Mouse (Mus musculus) hindbrain, embryonic 12.5 days (tissue): ENCODE measurements at regions not wholly inside any gene's neighbourhood (a gene's known extent, or its start where the extent isn't known, plus 50 kb on each side); places are given as distances from the start of the nearest gene placed in this dataset.

Experiments
- ATAC-seq: fragments of 200-750 bp; cut with Nextera tagmentation; 2 replicates; pipeline ENCODE4 v1.8.0; 2017; ENCODE audit warnings: moderate TSS enrichment; ENCODE audit not compliant: low FRiP score
- H3K27ac ChIP-seq: fragments of 300-500 bp; sonication (generic); 2 replicates; pipeline ENCODE4 v1.5.1; 2016; ENCODE audit warnings: mild to moderate bottlenecking
- H3K27me3 ChIP-seq: fragments of 300-500 bp; sonication (generic); 2 replicates; pipeline ENCODE4 v1.6.1; 2016; ENCODE audit warnings: mild to moderate bottlenecking
- H3K36me3 ChIP-seq: fragments of 300-500 bp; sonication (generic); 2 replicates; pipeline ENCODE4 v1.6.1; 2016; ENCODE audit warnings: mild to moderate bottlenecking
- H3K4me1 ChIP-seq: fragments of 300-500 bp; sonication (generic); 2 replicates; pipeline ENCODE4 v1.6.1; 2016
- H3K4me2 ChIP-seq: fragments of 300-500 bp; sonication (generic); replicated peaks from 2 replicates; pipeline ENCODE4 v1.6.1; 2016; ENCODE audit warnings: mild to moderate bottlenecking
- H3K4me3 ChIP-seq: fragments of 300-500 bp; sonication (generic); 2 replicates; pipeline ENCODE4 v1.5.1; 2016; ENCODE audit warnings: mild to moderate bottlenecking
- H3K9ac ChIP-seq: fragments of 300-500 bp; sonication (generic); 2 replicates; pipeline ENCODE4 v1.6.1; 2016; ENCODE audit warnings: mild to moderate bottlenecking, moderate library complexity
- H3K9me3 ChIP-seq: fragments of 300-500 bp; sonication (generic); replicated peaks from 2 replicates; pipeline ENCODE4 v1.6.1; 2016; ENCODE audit warnings: mild to moderate bottlenecking
- WGBS: fragments of 180-500 bp; shearing (Covaris S2); methylation state at CpG from one replicate; pipeline ENCODE4 v1.1.7; 2016; 5-methylcytosine and 5-hydroxymethylcytosine counted together

DNA sequence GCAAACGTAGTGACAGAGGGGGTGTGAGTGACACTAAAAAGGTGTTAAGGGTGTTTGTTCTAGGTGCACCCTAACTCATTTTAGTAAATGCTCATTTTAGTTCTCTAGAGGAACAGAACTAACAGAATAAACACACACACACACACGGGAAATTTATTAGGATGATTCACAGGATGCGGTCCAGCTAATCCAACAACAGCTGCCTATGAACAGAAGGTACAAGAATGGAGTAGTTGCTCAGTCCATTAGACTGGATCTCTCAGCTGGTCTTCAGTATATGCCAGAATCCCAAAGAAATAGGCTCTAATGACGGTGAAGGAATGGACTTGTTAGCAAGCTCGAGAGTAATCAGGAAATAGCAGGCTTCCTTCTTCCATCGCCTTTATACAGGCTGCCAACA, 171.1 kb downstream of the Fndc1 start:
- no peak for ATAC-seq
- Histone ChIP-seq H3K4me1 (peaks cover 4% of the 10 kb centered on the region; the same call in 1 of the 2 replicates), H3K9ac (no peak overlapping the region), H3K27ac (no peak overlapping the region), H3K9me3 (no peaks in the 10 kb centered on the region), H3K27me3 (no peaks in the 10 kb centered on the region), H3K4me2 (no peak overlapping the region), H3K4me3 (no peak overlapping the region), H3K36me3 (no peaks in the 10 kb centered on the region)
- WGBS = 92% methylated on average over 6 of the region's 6 CpGs

DNA sequence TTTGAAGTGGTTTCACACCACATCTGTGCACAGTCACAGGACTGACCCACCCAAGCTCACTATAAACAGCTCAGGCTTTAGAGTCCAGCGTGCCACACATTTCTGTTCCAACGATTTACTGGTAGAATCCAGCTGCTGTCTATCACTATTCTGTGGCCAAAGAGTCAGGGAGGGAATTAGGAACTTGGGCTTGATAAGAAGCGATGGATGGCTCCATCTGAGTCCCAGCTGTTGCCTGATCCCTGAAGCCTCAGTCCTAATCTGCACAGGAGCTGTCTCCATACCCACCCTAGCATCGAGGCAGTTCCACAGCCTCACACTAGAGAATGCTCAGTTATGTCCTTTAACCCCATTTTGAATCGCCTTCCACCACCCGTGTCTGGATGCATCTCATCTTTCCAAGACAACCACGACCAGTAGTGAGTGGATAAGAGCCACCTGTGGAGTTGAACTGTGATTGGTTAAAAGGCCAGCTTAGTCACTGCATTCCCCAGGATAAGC, 173.0 kb downstream of the Fndc1 start:
- Histone ChIP-seq H3K9me3 (no peaks in the 10 kb centered on the region), H3K4me3 (no peak overlapping the region), H3K4me1 (peaks cover 4% of the 10 kb centered on the region; the same call in 1 of the 2 replicates), H3K4me2 (no peak overlapping the region), H3K27me3 (no peaks in the 10 kb centered on the region), H3K9ac (no peak overlapping the region), H3K27ac (no peak overlapping the region), H3K36me3 (no peaks in the 10 kb centered on the region)
- ATAC-seq = no peak
- WGBS = 72% methylated on average over 7 of the region's 7 CpGs

DNA sequence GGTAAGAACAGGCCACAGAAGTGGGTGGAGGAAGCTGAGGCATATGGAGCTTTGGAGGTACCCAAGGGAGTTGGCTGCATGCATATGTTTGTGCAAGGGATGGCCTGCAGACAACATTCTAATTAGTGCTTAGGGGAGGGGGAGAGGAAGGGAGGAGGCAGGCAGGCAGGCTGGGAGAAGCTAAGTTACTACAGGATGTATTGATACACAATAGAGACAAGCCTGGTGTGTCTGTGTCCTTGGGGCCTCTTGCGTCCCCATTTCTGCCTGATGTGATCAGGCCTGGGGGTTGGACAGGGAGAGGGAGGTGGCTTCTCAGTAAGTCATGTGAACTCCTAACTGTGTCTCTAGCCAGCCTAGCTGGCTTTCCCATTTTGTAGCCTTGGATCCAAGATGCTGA, 175.1 kb downstream of the Fndc1 start:
- ATAC-seq = no peak

DNA sequence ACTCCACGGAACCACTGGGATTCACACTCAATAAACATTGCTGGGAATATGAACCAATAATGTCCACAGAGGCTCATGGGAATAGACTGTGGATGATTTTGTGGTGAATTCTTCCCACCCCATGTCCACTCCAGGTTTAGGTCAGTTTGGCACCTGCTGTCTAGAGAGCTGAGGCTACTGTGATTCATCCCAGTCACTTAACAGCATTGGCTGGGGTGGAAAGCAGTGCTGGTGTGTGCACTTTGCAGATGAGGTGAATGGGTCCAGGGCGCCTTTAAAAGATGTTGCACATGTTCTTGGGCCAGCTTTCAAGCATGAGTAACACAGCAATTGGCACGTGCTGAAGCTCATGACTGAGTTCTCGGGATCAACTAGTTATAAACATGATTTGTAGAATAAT, 176.7 kb downstream of the Fndc1 start:
- Histone ChIP-seq H3K27me3 (no peaks in the 10 kb centered on the region), H3K9ac (no peak overlapping the region), H3K9me3 (no peaks in the 10 kb centered on the region), H3K27ac (no peak overlapping the region), H3K4me2 (no peak overlapping the region), H3K4me1 (peaks cover 4% of the 10 kb centered on the region; the same call in 1 of the 2 replicates), H3K36me3 (no peaks in the 10 kb centered on the region), H3K4me3 (no peak overlapping the region)
- 91% methylated on average over 4 of the region's 4 CpGs for WGBS
- ATAC-seq = no peak

More for the DNA sequence above, 175.1 kb downstream of the Fndc1 start:
- H3K27ac ChIP-seq = no peak overlapping the region
- no peaks in the 10 kb centered on the region for H3K27me3 ChIP-seq
- no peak overlapping the region for H3K4me2 ChIP-seq
- no peaks in the 10 kb centered on the region for H3K36me3 ChIP-seq
- H3K9me3 ChIP-seq = no peaks in the 10 kb centered on the region
- H3K9ac ChIP-seq = no peak overlapping the region
- 65% methylated on average over 1 of the region's 1 CpGs for WGBS
- no peak overlapping the region for H3K4me3 ChIP-seq
- peaks cover 4% of the 10 kb centered on the region; the same call in 1 of the 2 replicates for H3K4me1 ChIP-seq

DNA sequence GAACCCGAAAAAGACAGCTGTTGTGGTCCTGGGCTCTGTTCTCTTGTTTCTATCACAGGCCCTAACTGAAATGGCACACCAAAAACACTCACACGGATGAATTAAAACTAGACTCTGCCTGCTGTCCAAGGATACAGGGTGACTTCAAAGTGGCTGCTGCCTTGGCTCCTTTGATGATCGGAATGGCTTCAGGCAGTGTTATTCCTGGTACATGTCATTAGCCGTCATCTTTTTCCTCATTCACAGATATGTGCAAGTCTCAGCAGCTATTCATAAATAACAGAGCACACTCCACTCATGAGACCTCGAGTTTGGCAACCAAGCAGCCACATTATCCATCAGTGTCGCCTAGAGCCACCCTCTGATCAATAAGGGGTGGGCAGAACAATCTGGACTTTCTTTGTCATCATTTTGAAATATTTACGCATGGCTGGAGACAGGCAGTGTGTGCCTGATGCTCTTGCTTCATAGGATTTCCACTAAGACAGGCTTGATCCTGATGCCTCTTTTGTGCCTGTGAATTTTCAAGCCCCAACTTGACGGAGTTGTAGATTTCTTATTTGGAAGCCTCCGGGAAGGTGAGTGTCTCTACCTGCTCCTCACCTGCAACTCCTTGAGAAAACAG, 182.1 kb downstream of the Fndc1 start:
- H3K9me3 ChIP-seq = no peaks in the 10 kb centered on the region
- H3K4me1 ChIP-seq = peaks cover 17% of the 10 kb centered on the region
- no peak overlapping the region for H3K27ac ChIP-seq
- H3K4me3 ChIP-seq = no peak overlapping the region
- no peak overlapping the region for H3K4me2 ChIP-seq
- H3K9ac ChIP-seq = no peak overlapping the region
- WGBS = 49% methylated on average over 9 of the region's 9 CpGs
- no peak for ATAC-seq
- H3K36me3 ChIP-seq = no peaks in the 10 kb centered on the region
- no peaks in the 10 kb centered on the region for H3K27me3 ChIP-seq

DNA sequence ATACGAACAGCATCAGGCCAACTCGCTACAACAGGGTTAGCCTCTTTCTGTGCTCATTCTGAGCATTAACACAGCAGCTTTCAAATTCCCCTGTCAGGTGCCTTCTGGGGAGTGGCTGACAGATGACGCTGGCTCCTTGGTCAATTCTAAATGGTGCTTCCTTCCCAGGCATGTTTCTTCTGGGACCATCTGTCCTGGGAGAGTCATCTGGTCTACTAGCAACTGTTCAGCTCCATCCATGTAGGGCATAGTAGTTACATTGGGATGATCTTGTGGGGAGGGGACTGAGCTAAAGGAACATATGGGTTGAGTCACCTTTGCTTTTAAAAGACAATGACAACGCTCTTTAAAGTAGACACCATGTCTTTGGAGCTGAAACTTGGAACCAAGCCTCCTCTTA, 183.5 kb downstream of the Fndc1 start:
- Histone ChIP-seq H3K4me1 (peaks cover 17% of the 10 kb centered on the region), H3K9me3 (no peaks in the 10 kb centered on the region), H3K4me3 (no peak overlapping the region), H3K27ac (no peak overlapping the region), H3K9ac (no peak overlapping the region), H3K36me3 (no peaks in the 10 kb centered on the region), H3K4me2 (no peak overlapping the region), H3K27me3 (no peaks in the 10 kb centered on the region)
- ATAC-seq = no peak
- 91% methylated on average over 4 of the region's 4 CpGs for WGBS

DNA sequence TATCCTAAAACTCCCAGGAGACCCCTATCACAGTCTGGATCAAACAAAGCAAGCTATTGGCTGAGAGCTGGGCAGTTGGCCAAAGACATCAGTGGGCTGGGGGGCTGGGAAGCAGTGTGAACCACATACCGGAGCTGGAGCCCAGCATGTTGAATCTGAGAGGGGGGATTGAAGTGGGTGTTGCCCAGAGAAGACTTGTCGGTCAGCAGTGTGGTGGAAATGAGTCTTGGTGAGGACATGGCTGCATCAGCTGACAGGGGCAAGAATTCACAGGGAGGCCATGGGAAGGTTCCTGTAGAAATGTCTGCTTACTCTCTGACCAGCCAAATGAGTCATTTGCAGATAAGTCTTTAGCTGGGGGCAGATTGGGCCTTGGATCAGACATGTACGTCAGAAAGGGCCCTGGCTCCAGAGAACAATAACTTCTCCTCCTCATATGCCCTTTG, 184.6 kb downstream of the Fndc1 start:
- no peaks in the 10 kb centered on the region for H3K27me3 ChIP-seq
- H3K27ac ChIP-seq = no peak overlapping the region
- H3K4me1 ChIP-seq = peaks cover 17% of the 10 kb centered on the region
- no peak overlapping the region for H3K9ac ChIP-seq
- H3K36me3 ChIP-seq = no peaks in the 10 kb centered on the region
- ATAC-seq = peak; percentile 71
- no peaks in the 10 kb centered on the region for H3K9me3 ChIP-seq
- no peak overlapping the region for H3K4me2 ChIP-seq
- 31% methylated on average over 3 of the region's 3 CpGs for WGBS
- H3K4me3 ChIP-seq = no peak overlapping the region

DNA sequence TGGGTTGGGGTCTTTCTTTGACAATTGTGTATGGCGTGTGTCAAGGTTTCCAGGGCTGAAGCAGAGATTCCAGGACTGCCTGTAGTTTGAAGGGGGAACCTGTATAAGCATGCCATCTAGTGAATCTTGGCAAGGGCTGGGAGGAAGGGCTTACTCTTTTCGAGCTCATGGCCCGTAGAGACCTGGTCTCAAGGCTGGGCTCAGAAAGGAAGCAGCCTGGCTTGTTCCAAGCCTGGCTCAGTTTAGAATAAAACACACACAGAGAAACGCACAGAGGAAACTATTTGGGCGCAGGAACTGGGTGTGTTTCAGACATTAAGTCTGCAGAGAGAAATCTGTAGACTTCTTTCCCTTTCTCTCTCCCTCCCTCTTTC, 192.8 kb downstream of the Fndc1 start:
- H3K27me3 ChIP-seq = no peaks in the 10 kb centered on the region
- H3K9ac ChIP-seq = no peak overlapping the region
- 70% methylated on average over 5 of the region's 5 CpGs for WGBS
- no peaks in the 10 kb centered on the region for H3K36me3 ChIP-seq
- no peak overlapping the region for H3K4me2 ChIP-seq
- H3K4me1 ChIP-seq = peaks cover 3% of the 10 kb centered on the region; the same call in 1 of the 2 replicates
- no peaks in the 10 kb centered on the region for H3K9me3 ChIP-seq
- H3K4me3 ChIP-seq = no peak overlapping the region
- H3K27ac ChIP-seq = no peak overlapping the region
- ATAC-seq = no peak

DNA sequence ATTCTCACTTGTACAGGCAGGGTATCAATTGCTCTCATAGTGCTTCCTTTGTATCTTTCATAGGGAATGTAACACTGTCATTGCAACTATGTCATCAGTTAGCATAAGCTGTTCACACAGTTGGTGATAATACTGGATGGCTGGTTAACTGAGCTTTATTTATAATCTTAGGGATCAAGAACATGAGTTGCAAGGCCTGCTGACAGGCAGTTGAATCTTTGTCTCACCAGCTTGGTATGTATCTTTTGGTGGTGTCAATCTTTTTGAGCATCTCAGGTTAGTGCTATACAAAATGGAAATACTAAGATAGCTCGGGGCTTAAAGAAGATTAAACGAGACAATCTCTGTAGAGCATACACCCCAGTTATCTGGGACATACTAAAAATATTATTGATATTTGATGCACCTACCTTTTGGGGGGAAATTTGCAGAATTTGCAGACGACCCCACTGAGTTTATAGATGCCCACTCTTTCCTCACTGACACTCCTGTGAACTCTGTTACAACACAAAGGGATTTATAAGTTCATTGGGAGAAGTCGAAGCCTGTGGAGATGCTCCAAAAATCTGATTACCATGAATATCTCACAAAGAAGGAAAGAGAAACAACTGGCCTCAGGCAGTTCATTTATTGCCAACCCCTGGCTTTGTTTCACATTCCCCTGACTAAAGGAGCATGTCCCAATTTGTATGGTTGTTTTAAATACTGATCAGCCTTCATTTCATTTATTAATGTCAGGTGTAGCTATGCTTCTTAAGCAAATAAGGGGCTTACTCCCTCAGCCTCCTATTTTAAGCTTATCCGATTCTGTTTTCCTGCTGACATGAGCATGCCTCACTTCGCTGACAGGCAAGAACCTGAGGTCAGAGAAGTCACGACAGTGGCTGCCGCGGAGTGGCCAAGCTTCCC, 193.5 kb downstream of the Fndc1 start:
- no peaks in the 10 kb centered on the region for H3K27me3 ChIP-seq
- no peak overlapping the region for H3K4me3 ChIP-seq
- no peak overlapping the region for H3K27ac ChIP-seq
- WGBS = 60% methylated on average over 9 of the region's 9 CpGs
- H3K36me3 ChIP-seq = no peaks in the 10 kb centered on the region
- H3K9ac ChIP-seq = no peak overlapping the region
- peaks cover 3% of the 10 kb centered on the region; the same call in 1 of the 2 replicates for H3K4me1 ChIP-seq
- H3K4me2 ChIP-seq = no peak overlapping the region
- no peaks in the 10 kb centered on the region for H3K9me3 ChIP-seq
- no peak for ATAC-seq

DNA sequence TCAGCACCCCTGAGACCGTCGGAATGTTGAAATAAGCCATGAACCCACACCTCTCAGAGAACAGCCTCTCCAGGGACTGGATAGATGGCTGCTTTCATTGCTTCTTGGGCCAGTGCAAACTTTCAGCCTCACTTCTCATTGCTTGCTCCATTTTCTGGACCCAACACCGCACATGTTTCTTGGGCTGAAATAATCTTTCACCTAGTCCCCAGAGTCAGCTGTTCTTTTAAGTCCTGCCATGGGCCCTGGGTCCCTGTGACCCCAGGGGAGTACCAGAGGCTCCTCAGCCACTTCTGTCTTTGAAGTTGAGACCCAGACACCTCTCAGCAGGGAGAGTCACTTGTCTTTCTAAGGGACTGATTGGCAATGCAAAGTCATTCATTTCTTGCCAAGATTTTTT, 201.4 kb downstream of the Fndc1 start:
- no peak overlapping the region for H3K4me3 ChIP-seq
- no peak overlapping the region for H3K9ac ChIP-seq
- 92% methylated on average over 3 of the region's 3 CpGs for WGBS
- no peak for ATAC-seq
- no peaks in the 10 kb centered on the region for H3K27me3 ChIP-seq
- no peaks in the 10 kb centered on the region for H3K9me3 ChIP-seq
- no peak overlapping the region for H3K4me2 ChIP-seq
- H3K4me1 ChIP-seq = no peaks in the 10 kb centered on the region
- H3K27ac ChIP-seq = no peak overlapping the region
- H3K36me3 ChIP-seq = no peaks in the 10 kb centered on the region

DNA sequence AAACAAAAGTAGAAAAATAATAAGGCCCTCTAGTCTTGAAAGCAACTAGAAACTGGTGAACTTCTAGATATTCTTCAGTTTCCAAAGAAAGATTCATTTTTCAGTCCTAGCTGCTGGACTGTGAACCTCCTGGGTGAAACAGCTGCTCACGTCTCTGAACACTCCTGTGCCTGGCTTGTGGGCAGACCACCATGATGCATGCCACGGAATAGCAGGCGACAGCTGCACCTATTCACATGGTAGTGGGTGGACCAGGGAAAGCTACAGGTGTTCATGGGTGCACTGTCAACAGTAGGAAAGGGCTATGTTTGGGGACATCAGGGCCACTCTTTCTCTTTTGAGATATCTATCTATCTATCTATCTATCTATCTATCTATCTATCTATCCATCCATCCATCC, 203.7 kb downstream of the Fndc1 start:
- H3K27ac ChIP-seq = no peak overlapping the region
- no peaks in the 10 kb centered on the region for H3K4me1 ChIP-seq
- no peak for ATAC-seq
- 85% methylated on average over 3 of the region's 3 CpGs for WGBS
- H3K9me3 ChIP-seq = no peaks in the 10 kb centered on the region
- no peak overlapping the region for H3K4me2 ChIP-seq
- H3K9ac ChIP-seq = no peak overlapping the region
- H3K27me3 ChIP-seq = no peaks in the 10 kb centered on the region
- H3K36me3 ChIP-seq = no peaks in the 10 kb centered on the region
- H3K4me3 ChIP-seq = no peak overlapping the region

DNA sequence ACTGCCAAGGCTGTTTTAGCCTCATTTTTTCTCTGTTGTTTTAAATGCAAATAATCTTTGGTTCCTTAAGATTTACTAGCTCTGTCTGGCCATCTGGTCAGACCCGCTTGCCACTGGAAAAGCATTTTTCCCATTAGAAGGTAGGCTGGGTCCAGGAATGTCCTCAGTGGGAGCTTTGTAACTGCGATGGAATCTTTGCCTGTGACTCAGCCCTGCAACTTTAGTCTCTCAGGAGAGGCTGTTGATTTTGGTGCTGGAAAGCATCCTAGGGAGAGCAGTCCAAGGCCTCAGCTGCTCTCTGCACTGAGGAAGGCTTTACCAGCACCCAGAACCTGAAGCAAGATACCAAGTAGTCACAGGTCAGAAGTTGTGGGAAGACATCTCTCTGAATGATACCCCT, 205.8 kb downstream of the Fndc1 start:
- no peak for ATAC-seq
- no peak overlapping the region for H3K9ac ChIP-seq
- WGBS = 82% methylated on average over 2 of the region's 2 CpGs
- H3K27ac ChIP-seq = no peak overlapping the region
- H3K4me3 ChIP-seq = no peak overlapping the region
- H3K9me3 ChIP-seq = no peaks in the 10 kb centered on the region
- no peaks in the 10 kb centered on the region for H3K36me3 ChIP-seq
- no peaks in the 10 kb centered on the region for H3K4me1 ChIP-seq
- H3K4me2 ChIP-seq = no peak overlapping the region
- no peaks in the 10 kb centered on the region for H3K27me3 ChIP-seq
